8 mouse cellular contexts compared by ENCODE assay signal in genomic region chr9:72672361-72672760, GRCm38 (mm10). TPM values are rescaled to one million over a fixed set of nuclear protein-coding genes. Genes with fewer than 3 reads are reported as not detected.
DNase-seq lines count a peak whose midpoint lies in the region; ATAC-seq and TF ChIP-seq lines count a peak whose summit lies in the region.

No protein-coding gene starts in this region.

- 6% methylated on average over 2 of the region's 2 CpGs for WGBS in heart, adult 2 months
- 28% methylated on average over 2 of the region's 2 CpGs for WGBS in heart, embryonic 11.5 days (ENCODE audit: insufficient replicate concordance)
- WGBS in stomach, postnatal 0 days, result 13% methylated on average over 2 of the region's 2 CpGs

- DNase-seq in heart, adult 2 months, result peak; percentile 78 to 87
- peak; percentile 87 for DNase-seq in ZHBTc4 (ENCODE audit: low read depth, low spot score)
- DNase-seq in heart, adult 8-10 months (ENCODE audit: low spot score), result peak; percentile 81
- peak; percentile 86 to 88 for DNase-seq in left cerebral cortex, postnatal 14 days (ENCODE audit: low spot score in 2 of 2)
- DNase-seq in naive thymus-derived CD4-positive, alpha-beta T cell, adult 2 months (ENCODE audit: low read depth), result peak; percentile 81
- DNase-seq in stomach, postnatal 0 days (ENCODE audit: low spot score), result peak; percentile 86

- H3K4me3 ChIP-seq in heart, adult 2 months, result no peak overlapping the region
- no peak overlapping the region for H3K4me3 ChIP-seq in heart, embryonic 11.5 days (ENCODE audit: low read depth, low read length)
- H3K4me3 ChIP-seq in stomach, postnatal 0 days (ENCODE audit: low read depth, low read length), result no peak overlapping the region

- H3K27me3 ChIP-seq in heart, adult 2 months (ENCODE audit: control insufficient read depth, insufficient read depth, low read length), result no peaks in the 10 kb centered on the region
- no peaks in the 10 kb centered on the region for H3K27me3 ChIP-seq in heart, embryonic 11.5 days (ENCODE audit: control insufficient read depth, insufficient read depth, low read length)
- no peaks in the 10 kb centered on the region for H3K27me3 ChIP-seq in stomach, postnatal 0 days (ENCODE audit: control insufficient read depth, insufficient read depth, low read length)

- H3K36me3 ChIP-seq in heart, adult 2 months (ENCODE audit: control insufficient read depth, insufficient read depth, low read length), result peaks cover 37% of the 10 kb centered on the region
- peaks cover 49% of the 10 kb centered on the region for H3K36me3 ChIP-seq in heart, embryonic 11.5 days (ENCODE audit: control insufficient read depth, insufficient read depth, low read length)
- H3K36me3 ChIP-seq in stomach, postnatal 0 days (ENCODE audit: control insufficient read depth, insufficient read depth, low read length), result peaks cover 26% of the 10 kb centered on the region

- no peaks in the 10 kb centered on the region for H3K9me3 ChIP-seq in heart, embryonic 11.5 days (replicated peaks; ENCODE audit: control insufficient read depth, low read length)
- no peaks in the 10 kb centered on the region for H3K9me3 ChIP-seq in stomach, postnatal 0 days (ENCODE audit: control insufficient read depth, low read length)

- H3K4me2 ChIP-seq in heart, embryonic 11.5 days, result no peak overlapping the region
- H3K4me2 ChIP-seq in stomach, postnatal 0 days (replicated peaks; ENCODE audit: low read depth), result no peak overlapping the region

- H3K4me1 ChIP-seq in heart, adult 2 months (ENCODE audit: control insufficient read depth, insufficient read depth, low read length), result peaks cover 3% of the 10 kb centered on the region; the same call in 1 of the 2 replicates
- peaks cover 7% of the 10 kb centered on the region for H3K4me1 ChIP-seq in heart, embryonic 11.5 days (ENCODE audit: control insufficient read depth, insufficient read depth, low read length)
- H3K4me1 ChIP-seq in stomach, postnatal 0 days (replicated peaks; ENCODE audit: control insufficient read depth, insufficient read depth), result no peaks in the 10 kb centered on the region

- H3K9ac ChIP-seq in heart, adult 2 months (ENCODE audit: low read depth, low read length), result no peak overlapping the region
- H3K9ac ChIP-seq in heart, embryonic 11.5 days (ENCODE audit: low read depth, low read length), result no peak overlapping the region
- no peak overlapping the region for H3K9ac ChIP-seq in stomach, postnatal 0 days (ENCODE audit: low read length)

- ATAC-seq in heart, embryonic 11.5 days (replicated peaks; ENCODE audit: insufficient number of reproducible peaks, low FRiP score, low TSS enrichment), result no peak
- peak; percentile 81; the same call in 1 of the 2 replicates for ATAC-seq in common myeloid progenitor, adult 5-6 weeks (replicated peaks; ENCODE audit: low read depth, poor library complexity, severe bottlenecking)
- ATAC-seq in stomach, postnatal 0 days (ENCODE audit: low FRiP score, low TSS enrichment), result no peak; the same call in 1 of the 2 replicates

- TF ChIP-seq CTCF in heart, adult 2 months (IDR thresholded peaks at IDR 0.05), result no peak; the same call in none of the 2 replicates
- peak; percentile 97 for TF ChIP-seq CTCF in stomach, postnatal 0 days (IDR thresholded peaks at IDR 0.05; ENCODE audit: low read depth)

- TF ChIP-seq EP300 in heart, adult 2 months (IDR thresholded peaks at IDR 0.05; ENCODE audit: insufficient read depth, low read depth, low read length), result peak; percentile 83
- no peak for TF ChIP-seq EP300 in stomach, postnatal 0 days (optimal IDR thresholded peaks at IDR 0.05)

- H3K79me2 ChIP-seq in heart, adult 2 months (replicated peaks; ENCODE audit: control insufficient read depth, insufficient read depth, low read length), result no peaks in the 10 kb centered on the region; the same call in none of the 2 replicates

- intact Hi-C loops in heart, adult 2 months (cut with DNase I), result loop anchor here (1.0 to 5.0 kb wide), 3 partner anchors 17 to 140 kb away; partner anchors contain the start of gene Rfx7
- intact Hi-C loops in left cerebral cortex, postnatal 14 days (cut with DNase I), result loop anchor here (2.0 kb wide), 1 partner anchor 38 kb away; no protein-coding TSS in a partner anchor

- no peak for TF ChIP-seq POLR2A in heart, adult 2 months (IDR thresholded peaks at IDR 0.05; ENCODE audit: insufficient read depth, low read depth, low read length)

- no peak overlapping the region for H3K27ac ChIP-seq in heart, adult 2 months
- no peak overlapping the region for H3K27ac ChIP-seq in heart, embryonic 11.5 days (ENCODE audit: low read depth, low read length)
- no peak overlapping the region for H3K27ac ChIP-seq in stomach, postnatal 0 days (replicated peaks)

RNA-seq across cellular contexts. Expression of gene Nedd4, which starts 10.2 kb away (rescaled TPM):
- total RNA-seq in heart, adult 2 months (2021), result 100 to 1,000 TPM; 317 to 357 TPM
- 129 and 289 TPM in 2 replicates for polyA plus RNA-seq in heart, adult 2 months (2012; rRNA removed)
- polyA plus RNA-seq in heart, embryonic 11.5 days (2014; fragmentation: Nextera tagmentation; extraction: Ambion mirVana), result 555 and 667 TPM in 2 replicates
- total RNA-seq in common myeloid progenitor, adult 5-6 weeks (2017), result 328 and 339 TPM in 2 replicates
- total RNA-seq in heart, adult 8-10 months (2022), result 100 to 1,000 TPM; 344 to 366 (median 354) TPM
- total RNA-seq in left cerebral cortex, postnatal 14 days (2021), result 100 to 1,000 TPM; 298 to 311 TPM
- polyA plus RNA-seq in stomach, postnatal 0 days (2015; fragmentation: Nextera tagmentation; extraction: Ambion mirVana), result 175 and 195 TPM in 2 replicates
